In genomic region chrX:99477038-99477437, GRCm38 (mm10) we compare ENCODE assay signal across 35 mouse cellular contexts.
"Had no signal": no experiment of that assay in that cellular context is flagged by ENCODE, and none has a peak within 500 bp of the region (broad histone marks: within the 10 kb centered on the region; RNA-seq: fewer than 3 reads in every experiment).

No protein-coding gene starts in this region.

- ATAC-seq: hindbrain, embryonic 16.5 days; hindbrain, postnatal 0 days; inflammation-experienced regulatory T-cells, adult 6 months; intestine, embryonic 15.5 days; intestine, embryonic 16.5 days; intestine, postnatal 0 days had no signal

- H3K4me2 ChIP-seq: heart, embryonic 11.5 days; heart, embryonic 12.5 days; heart, embryonic 13.5 days; heart, embryonic 15.5 days; hindbrain, embryonic 12.5 days; hindbrain, embryonic 13.5 days; hindbrain, embryonic 14.5 days; hindbrain, embryonic 15.5 days; intestine, embryonic 15.5 days; kidney, embryonic 15.5 days had no signal

- H3K9ac ChIP-seq: heart, embryonic 12.5 days; heart, embryonic 13.5 days; heart, embryonic 15.5 days; hindbrain, embryonic 12.5 days; hindbrain, embryonic 13.5 days; hindbrain, embryonic 14.5 days; hindbrain, embryonic 15.5 days; intestine, embryonic 15.5 days; kidney, embryonic 15.5 days had no signal

- H3K9me3 ChIP-seq: heart, embryonic 10.5 days; heart, embryonic 12.5 days; heart, embryonic 13.5 days; heart, embryonic 15.5 days; hindbrain, embryonic 10.5 days; hindbrain, embryonic 12.5 days; hindbrain, embryonic 13.5 days; hindbrain, embryonic 15.5 days; intestine, embryonic 15.5 days; kidney, embryonic 15.5 days had no signal

- H3K4me3 ChIP-seq: heart, embryonic 10.5 days; heart, embryonic 12.5 days; heart, embryonic 13.5 days; heart, embryonic 15.5 days; hindbrain, embryonic 10.5 days; hindbrain, embryonic 12.5 days; hindbrain, embryonic 13.5 days; hindbrain, embryonic 15.5 days; intestine, embryonic 15.5 days; kidney, embryonic 15.5 days; layer of hippocampus, adult 2 months had no signal

- H3K27ac ChIP-seq: heart, embryonic 10.5 days; heart, embryonic 13.5 days; heart, embryonic 15.5 days; hindbrain, embryonic 10.5 days; hindbrain, embryonic 12.5 days; hindbrain, embryonic 13.5 days; hindbrain, embryonic 14.5 days; hindbrain, embryonic 15.5 days; hindbrain, postnatal 0 days; intestine, embryonic 15.5 days; kidney, embryonic 15.5 days; kidney, postnatal 0 days; layer of hippocampus, adult 2 months had no signal

- H3K27me3 ChIP-seq: hindbrain, embryonic 15.5 days; intestine, embryonic 15.5 days had no signal

- H3K36me3 ChIP-seq: heart, embryonic 10.5 days; heart, embryonic 12.5 days; heart, embryonic 13.5 days; heart, embryonic 15.5 days; hindbrain, embryonic 10.5 days; hindbrain, embryonic 12.5 days; hindbrain, embryonic 13.5 days; hindbrain, embryonic 15.5 days; intestine, embryonic 15.5 days; kidney, embryonic 15.5 days had no signal

- DNase-seq: heart, postnatal 10 days; heart, postnatal 14 days; heart, postnatal 36 days; heart, postnatal 4 days; kidney, adult 11 months; kidney, adult 18-20 months; kidney, adult 2 months; kidney, adult 8-10 months; kidney, adult 9 months; kidney, postnatal 10 days; kidney, postnatal 14 days; kidney, postnatal 25 days; kidney, postnatal 36 days; kidney, postnatal 4 days; layer of hippocampus, adult 9-11 months; layer of hippocampus, postnatal 36 days had no signal

- H3K4me1 ChIP-seq: heart, embryonic 10.5 days; heart, embryonic 13.5 days; heart, embryonic 15.5 days; intestine, embryonic 15.5 days had no signal
